Mouse (Mus musculus): ENCODE measurements around the gene Thsd7b.

GRCm38 (mm10) chr1:129764748-129765147, 491.6 kb downstream of the Thsd7b start:
- TF ChIP-seq POLR2A (IDR thresholded peaks at IDR 0.05; ENCODE audit: low read depth, low read length) = no peak
- no peak for TF ChIP-seq CTCF (conservative IDR thresholded peaks at IDR 0.05; ENCODE audit: insufficient read depth, insufficient read length, low read depth, low read length)
